Mouse (Mus musculus) embryonic facial prominence, embryonic 13.5 days (tissue): Measurements from ENCODE around the gene Pcnx. TPM values are rescaled to one million over a fixed set of nuclear protein-coding genes. Genes with fewer than 3 reads are reported as not detected.
"Not testable (repeated sequence)": the region's sequence is repeated elsewhere in the genome, so short reads cannot be mapped to it uniquely, and the experiment has no call there.

Source experiments
- ATAC-seq: fragments of 200-750 bp; cut with Nextera tagmentation; 2 replicates; pipeline ENCODE4 v1.8.0; 2017; ENCODE audit warnings: low read depth; ENCODE audit not compliant: insufficient number of reproducible peaks, insufficient read depth, low FRiP score, low TSS enrichment
- H3K27ac ChIP-seq: fragments of 300-500 bp; sonication (generic); 2 replicates; pipeline ENCODE4 v1.5.1; 2015; ENCODE audit warnings: moderate library complexity, mild to moderate bottlenecking, inconsistent platforms
- H3K27me3 ChIP-seq: fragments of 300-500 bp; sonication (generic); 2 replicates; pipeline ENCODE4 v1.6.1; 2015; ENCODE audit warnings: mild to moderate bottlenecking, inconsistent platforms
- H3K36me3 ChIP-seq: fragments of 300-500 bp; sonication (generic); 2 replicates; pipeline ENCODE4 v1.6.1; 2015; ENCODE audit warnings: mild to moderate bottlenecking, inconsistent platforms
- H3K4me1 ChIP-seq: fragments of 300-500 bp; sonication (generic); 2 replicates; pipeline ENCODE4 v1.6.1; 2015; ENCODE audit warnings: inconsistent platforms
- H3K4me2 ChIP-seq: fragments of 300-500 bp; sonication (generic); 2 replicates; pipeline ENCODE4 v1.6.1; 2015; ENCODE audit warnings: moderate library complexity, mild to moderate bottlenecking, inconsistent platforms
- H3K4me3 ChIP-seq: fragments of 300-500 bp; sonication (generic); 2 replicates; pipeline ENCODE4 v1.5.1; 2015; ENCODE audit warnings: mild to moderate bottlenecking, inconsistent platforms
- H3K9ac ChIP-seq: fragments of 300-500 bp; sonication (generic); 2 replicates; pipeline ENCODE4 v1.6.1; 2015; ENCODE audit warnings: mild to moderate bottlenecking, inconsistent platforms
- H3K9me3 ChIP-seq: fragments of 300-500 bp; sonication (generic); 2 replicates; pipeline ENCODE4 v1.6.1; 2016; ENCODE audit warnings: inconsistent platforms
- WGBS: fragments of 180-500 bp; shearing (Covaris S2); methylation state at CpG from one replicate; pipeline ENCODE4 v1.1.7; 2015; ENCODE audit warnings: mixed read lengths; 5-methylcytosine and 5-hydroxymethylcytosine counted together
- polyA plus RNA-seq: library from polyadenylated mRNA; unstranded; fragments of >200 nt; fragmentation: Nextera tagmentation; extraction: Ambion mirVana; gene quantifications from 2 replicates; pipeline ENCODE4 v1.2.1, GENCODE M21; 2015

The Pcnx gene
- polyA plus RNA-seq, 1 experiment from 2014 or later = 18.3 TPM

GRCm38 (mm10) chr12:81971042-81971883, 111.4 kb downstream of the Pcnx start:
- Histone ChIP-seq H3K27ac (no peak overlapping the region), H3K36me3 (peaks cover 74% of the 10 kb centered on the region)
- 78% methylated on average over 19 of the region's 19 CpGs for WGBS

DNA sequence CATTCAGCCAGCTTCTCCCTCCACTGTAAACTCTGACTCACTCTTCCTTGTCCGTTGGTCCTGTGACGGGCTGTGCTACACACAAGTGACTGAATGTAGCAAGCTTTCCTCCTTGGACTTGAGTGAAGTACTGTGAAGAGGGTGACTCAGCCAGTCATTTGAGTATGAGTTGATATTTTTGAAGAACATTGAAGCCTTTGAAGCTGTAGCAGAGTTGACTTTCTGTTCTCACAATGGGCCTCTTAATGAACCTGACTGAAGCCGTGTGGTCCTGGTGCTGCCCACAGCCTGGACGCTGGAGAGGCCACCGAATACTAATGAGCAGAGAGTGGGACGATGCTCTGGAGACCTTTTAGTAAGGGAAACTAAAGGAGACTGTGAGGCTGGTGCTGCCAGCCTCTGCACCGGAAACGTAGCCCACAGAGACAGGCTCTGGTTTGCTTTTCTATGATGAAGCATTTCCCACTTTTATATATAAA, 112.1 kb downstream of the Pcnx start:
- H3K9me3 ChIP-seq = no peaks in the 10 kb centered on the region
- 87% methylated on average over 8 of the region's 8 CpGs for WGBS

More at GRCm38 (mm10) chr12:81971042-81971883, 111.4 kb downstream of the Pcnx start:
- no peak overlapping the region for H3K9ac ChIP-seq
- no peaks in the 10 kb centered on the region for H3K9me3 ChIP-seq
- no peak for ATAC-seq
- no peaks in the 10 kb centered on the region for H3K27me3 ChIP-seq
- H3K4me1 ChIP-seq = no peaks in the 10 kb centered on the region
- H3K4me2 ChIP-seq = no peak overlapping the region
- H3K4me3 ChIP-seq = no peak overlapping the region

GRCm38 (mm10) chr12:81974806-81975205, 115.0 kb downstream of the Pcnx start:
- no peak overlapping the region for H3K4me2 ChIP-seq
- H3K36me3 ChIP-seq = peaks cover 76% of the 10 kb centered on the region
- no peak for ATAC-seq
- H3K4me3 ChIP-seq = no peak overlapping the region
- H3K27ac ChIP-seq = no peak overlapping the region
- 66% methylated on average over 2 of the region's 2 CpGs for WGBS
- no peaks in the 10 kb centered on the region for H3K27me3 ChIP-seq
- H3K9ac ChIP-seq = no peak overlapping the region
- H3K9me3 ChIP-seq = no peaks in the 10 kb centered on the region
- no peaks in the 10 kb centered on the region for H3K4me1 ChIP-seq

More for the DNA sequence above, 112.1 kb downstream of the Pcnx start:
- H3K36me3 ChIP-seq = peaks cover 79% of the 10 kb centered on the region
- no peaks in the 10 kb centered on the region for H3K4me1 ChIP-seq
- no peaks in the 10 kb centered on the region for H3K27me3 ChIP-seq
- H3K27ac ChIP-seq = no peak overlapping the region
- no peak overlapping the region for H3K4me2 ChIP-seq
- H3K4me3 ChIP-seq = no peak overlapping the region
- no peak overlapping the region for H3K9ac ChIP-seq
- no peak for ATAC-seq

GRCm38 (mm10) chr12:81977346-81977745, 117.5 kb downstream of the Pcnx start:
- Histone ChIP-seq H3K9me3 (no peaks in the 10 kb centered on the region), H3K27ac (no peak overlapping the region), H3K36me3 (peaks cover 83% of the 10 kb centered on the region), H3K4me1 (no peaks in the 10 kb centered on the region), H3K9ac (no peak overlapping the region), H3K27me3 (no peaks in the 10 kb centered on the region), H3K4me3 (no peak overlapping the region), H3K4me2 (no peak overlapping the region)
- no peak for ATAC-seq
- 76% methylated on average over 4 of the region's 4 CpGs for WGBS

DNA sequence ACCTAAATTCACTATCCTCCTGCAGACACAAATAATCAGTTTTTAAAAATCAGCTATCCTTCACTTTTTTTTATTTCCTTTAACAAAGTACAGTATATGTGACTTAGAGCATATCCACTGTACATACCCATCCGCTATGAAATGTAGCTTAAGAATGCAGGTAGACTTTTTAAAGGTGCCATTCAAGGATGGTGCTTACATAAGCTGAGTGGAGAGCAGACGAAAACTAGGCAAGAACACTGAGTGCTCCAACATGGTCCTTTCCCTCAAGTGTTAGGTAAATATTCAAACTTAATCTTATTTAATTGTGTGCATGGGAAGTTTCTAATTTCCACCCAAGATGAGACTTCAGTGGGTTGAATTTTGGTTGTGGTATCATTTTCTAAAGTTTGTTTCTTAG, 119.5 kb downstream of the Pcnx start:
- Histone ChIP-seq H3K4me3 (no peak overlapping the region), H3K9ac (no peak overlapping the region), H3K9me3 (no peaks in the 10 kb centered on the region), H3K36me3 (peaks cover 83% of the 10 kb centered on the region), H3K27me3 (no peaks in the 10 kb centered on the region), H3K4me1 (no peaks in the 10 kb centered on the region), H3K4me2 (no peak overlapping the region), H3K27ac (no peak overlapping the region)
- no peak for ATAC-seq
- WGBS = 89% methylated on average over 2 of the region's 2 CpGs

DNA sequence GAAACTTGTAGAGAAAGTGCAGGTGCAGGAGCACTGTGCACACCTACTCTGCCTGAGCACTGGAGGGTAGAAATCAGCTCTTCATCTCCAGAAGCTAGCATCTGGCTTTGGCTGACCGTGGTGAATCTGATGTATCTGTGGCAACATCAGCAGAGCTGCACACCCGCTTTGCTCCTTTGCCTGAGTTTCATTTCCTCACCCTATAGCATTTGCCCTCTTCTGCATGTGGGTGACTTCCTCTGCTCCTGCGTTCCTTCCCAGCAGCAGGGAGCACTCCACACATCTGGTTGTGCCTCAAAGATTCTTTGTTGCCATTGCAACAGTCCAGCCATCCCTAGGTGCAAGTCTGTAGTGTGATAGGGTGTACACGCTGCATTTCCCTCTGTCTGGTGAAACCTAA, 132.3 kb downstream of the Pcnx start:
- no peaks in the 10 kb centered on the region for H3K27me3 ChIP-seq
- no peaks in the 10 kb centered on the region for H3K4me1 ChIP-seq
- H3K4me2 ChIP-seq = no peak overlapping the region
- ATAC-seq = no peak
- H3K9me3 ChIP-seq = no peaks in the 10 kb centered on the region
- H3K27ac ChIP-seq = no peak overlapping the region
- peaks cover 78% of the 10 kb centered on the region for H3K36me3 ChIP-seq
- H3K9ac ChIP-seq = no peak overlapping the region
- H3K4me3 ChIP-seq = no peak overlapping the region
- 82% methylated on average over 4 of the region's 4 CpGs for WGBS

DNA sequence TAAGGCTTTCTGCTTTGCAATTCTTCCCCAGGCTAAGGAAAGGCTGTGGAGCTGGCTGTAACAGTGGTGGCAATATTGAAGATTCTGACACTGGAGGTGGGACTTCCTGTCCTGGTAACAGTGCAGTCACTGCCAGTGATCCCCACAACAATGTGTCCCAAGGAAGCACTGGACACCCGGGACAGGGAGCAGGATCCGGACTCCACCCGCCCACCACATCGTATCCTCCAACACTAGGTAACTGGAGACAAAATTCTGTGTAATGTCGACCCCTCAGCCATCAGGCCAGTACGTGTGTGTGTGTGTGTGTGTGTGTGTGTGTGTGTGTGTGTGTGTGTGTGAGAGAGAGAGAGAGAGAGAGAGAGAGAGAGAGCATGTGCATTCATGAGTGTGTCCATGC, 133.2 kb downstream of the Pcnx start:
- Histone ChIP-seq H3K27me3 (no peaks in the 10 kb centered on the region), H3K4me3 (no peak overlapping the region), H3K9me3 (no peaks in the 10 kb centered on the region), H3K36me3 (peaks cover 77% of the 10 kb centered on the region), H3K27ac (no peak overlapping the region), H3K4me2 (no peak overlapping the region), H3K9ac (no peak overlapping the region), H3K4me1 (no peaks in the 10 kb centered on the region)
- no peak for ATAC-seq
- 90% methylated on average over 6 of the region's 6 CpGs for WGBS

GRCm38 (mm10) chr12:81994911-81995667, 135.3 kb downstream of the Pcnx start:
- no peaks in the 10 kb centered on the region for H3K9me3 ChIP-seq
- H3K36me3 ChIP-seq = peaks cover 65% of the 10 kb centered on the region
- H3K9ac ChIP-seq = no peak overlapping the region
- WGBS = 92% methylated on average over 20 of the region's 20 CpGs
- ATAC-seq = no peak
- H3K4me1 ChIP-seq = no peaks in the 10 kb centered on the region
- no peak overlapping the region for H3K27ac ChIP-seq
- H3K4me3 ChIP-seq = no peak overlapping the region
- H3K4me2 ChIP-seq = no peak overlapping the region
- H3K27me3 ChIP-seq = no peaks in the 10 kb centered on the region

- peaks cover 50% of the 10 kb centered on the region for H3K36me3 ChIP-seq
Measured at GRCm38 (mm10) chr12:81996679-81997362, 137.0 kb downstream of the Pcnx start.

DNA sequence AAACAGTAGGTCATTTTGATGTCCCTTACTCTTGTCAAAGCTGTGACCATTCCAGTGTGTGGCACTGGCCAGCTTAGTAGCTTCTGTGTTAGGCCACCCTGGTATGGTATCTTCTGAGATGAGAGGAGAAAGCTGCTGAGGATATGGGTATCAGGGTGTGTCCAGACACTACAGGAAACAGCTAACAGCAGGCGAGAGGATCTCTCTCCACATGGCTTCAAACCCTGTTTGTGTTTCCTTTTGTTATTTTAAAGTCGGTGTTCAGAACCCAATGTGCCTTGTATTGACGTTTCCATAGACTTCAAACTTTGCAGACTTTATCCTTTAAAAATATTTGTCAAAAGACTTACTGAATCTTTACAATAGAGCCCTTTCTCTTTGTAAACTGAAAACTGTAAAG, 137.7 kb downstream of the Pcnx start:
- no peak for ATAC-seq
- H3K9me3 ChIP-seq = no peaks in the 10 kb centered on the region
- H3K27ac ChIP-seq = no peak overlapping the region
- 57% methylated on average over 3 of the region's 3 CpGs for WGBS
- no peak overlapping the region for H3K4me2 ChIP-seq
- H3K27me3 ChIP-seq = no peaks in the 10 kb centered on the region
- no peak overlapping the region for H3K9ac ChIP-seq
- no peak overlapping the region for H3K4me3 ChIP-seq
- H3K36me3 ChIP-seq = peaks cover 43% of the 10 kb centered on the region
- H3K4me1 ChIP-seq = no peaks in the 10 kb centered on the region

More at GRCm38 (mm10) chr12:81996679-81997362, 137.0 kb downstream of the Pcnx start:
- H3K9ac ChIP-seq = no peak overlapping the region
- H3K9me3 ChIP-seq = no peaks in the 10 kb centered on the region
- no peaks in the 10 kb centered on the region for H3K4me1 ChIP-seq
- no peaks in the 10 kb centered on the region for H3K27me3 ChIP-seq
- no peak overlapping the region for H3K4me3 ChIP-seq
- H3K27ac ChIP-seq = no peak overlapping the region
- WGBS = 86% methylated on average over 14 of the region's 14 CpGs
- H3K4me2 ChIP-seq = no peak overlapping the region
- no peak for ATAC-seq

GRCm38 (mm10) chr12:82002697-82003096, 142.9 kb downstream of the Pcnx start:
- not testable (repeated sequence) for H3K27me3 ChIP-seq, H3K4me3 ChIP-seq, H3K4me1 ChIP-seq, H3K36me3 ChIP-seq, H3K4me2 ChIP-seq, H3K9ac ChIP-seq, H3K27ac ChIP-seq, H3K9me3 ChIP-seq
- whole genome bisulfite sequencing = no CpG with 5 or more reads among the region's 6 CpGs
- ATAC-seq = 0 out of 2 replicates have a peak, but pooled peaks have one; percentile 69
